Mouse (Mus musculus) forebrain, embryonic 12.5 days (tissue): ENCODE data around the gene Pxmp2. TPM values are rescaled to one million over a fixed set of nuclear protein-coding genes. Genes with fewer than 3 reads are reported as not detected.

ENCODE experiments used
- ATAC-seq: fragments of 200-750 bp; cut with Nextera tagmentation; 2 replicates; pipeline ENCODE4 v1.8.0; 2017; ENCODE audit warnings: moderate TSS enrichment; ENCODE audit not compliant: low FRiP score
- H3K27ac ChIP-seq: fragments of 300-500 bp; sonication (generic); 2 replicates; pipeline ENCODE4 v1.5.1; 2016; ENCODE audit warnings: mild to moderate bottlenecking
- H3K27me3 ChIP-seq: fragments of 300-500 bp; sonication (generic); 2 replicates; pipeline ENCODE4 v1.6.1; 2016; ENCODE audit warnings: mild to moderate bottlenecking
- H3K36me3 ChIP-seq: fragments of 300-500 bp; sonication (generic); replicated peaks from 2 replicates; pipeline ENCODE4 v1.6.1; 2016; ENCODE audit warnings: mild to moderate bottlenecking
- H3K4me1 ChIP-seq: fragments of 300-500 bp; sonication (generic); 2 replicates; pipeline ENCODE4 v1.6.1; 2016
- H3K4me2 ChIP-seq: fragments of 300-500 bp; sonication (generic); 2 replicates; pipeline ENCODE4 v1.6.1; 2016; ENCODE audit warnings: mild to moderate bottlenecking, moderate library complexity
- H3K4me3 ChIP-seq: fragments of 300-500 bp; sonication (generic); replicated peaks from 2 replicates; pipeline ENCODE4 v1.5.1; 2016; ENCODE audit warnings: mild to moderate bottlenecking
- H3K9ac ChIP-seq: fragments of 300-500 bp; sonication (generic); 2 replicates; pipeline ENCODE4 v1.6.1; 2016; ENCODE audit warnings: mild to moderate bottlenecking
- H3K9me3 ChIP-seq: fragments of 300-500 bp; sonication (generic); 2 replicates; pipeline ENCODE4 v1.6.1; 2016
- WGBS: fragments of 180-500 bp; shearing (Covaris S2); methylation state at CpG from one replicate; pipeline ENCODE4 v1.1.7; 2016; 5-methylcytosine and 5-hydroxymethylcytosine counted together
- polyA plus RNA-seq: library from polyadenylated mRNA; unstranded; fragments of >200 nt; fragmentation: Nextera tagmentation; extraction: Ambion mirVana; gene quantifications from 2 replicates; pipeline ENCODE4 v1.2.1, GENCODE M21; 2016

Gene Pxmp2
- 10.4 and 11.7 TPM in 2 replicates for polyA plus RNA-seq

DNA sequence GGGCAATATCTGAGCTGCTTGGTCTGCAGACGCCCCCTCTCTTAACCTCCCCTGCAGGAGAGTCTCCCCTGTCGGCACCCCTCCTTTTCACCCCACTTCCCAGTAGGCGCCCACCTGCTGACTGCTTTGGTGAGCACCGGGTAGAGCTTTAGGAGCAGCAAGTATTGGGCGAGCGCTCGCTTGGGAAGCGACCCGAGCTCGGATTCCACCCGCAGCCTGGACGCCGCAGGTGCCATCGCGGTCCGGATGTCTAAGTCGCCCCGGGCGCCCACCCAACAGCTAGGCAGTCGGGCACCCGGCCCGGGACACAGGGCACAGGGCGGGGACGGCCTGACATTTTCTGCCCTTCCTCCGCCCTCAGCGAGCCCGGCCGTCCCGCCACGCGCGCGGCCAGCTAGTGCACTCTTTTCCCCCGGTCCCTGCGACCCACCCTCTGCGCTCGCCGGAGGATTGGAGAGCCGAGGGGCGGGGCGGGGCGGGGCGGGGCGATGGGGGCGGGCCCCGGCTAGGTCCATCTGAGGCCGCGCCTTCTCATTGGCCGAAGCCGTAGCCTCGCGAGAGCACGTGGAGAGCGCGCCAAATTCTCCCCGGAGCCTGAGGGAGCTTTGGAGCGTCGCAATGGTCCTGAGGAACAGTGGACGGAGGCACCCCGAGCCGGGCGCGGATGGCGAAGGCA, at the start of gene Pxmp2, which contains the start of gene Pole:
Gene Pxmp2, minus strand, starts transcription at position 417 of the 676 bp plus-strand sequence.
Gene Pole, plus strand, starts transcription at position 537 of the 676 bp plus-strand sequence.
- H3K36me3 ChIP-seq, result peaks cover 18% of the 10 kb centered on the region
- ATAC-seq, result peak; percentile 98
- no peaks in the 10 kb centered on the region for H3K9me3 ChIP-seq
- 0% methylated on average over 63 of the region's 64 CpGs for WGBS
- H3K27me3 ChIP-seq, result peaks cover 20% of the 10 kb centered on the region
- peak within 1 kb of the TSS; percentile 81 for H3K4me3 ChIP-seq
- H3K4me2 ChIP-seq, result peak within 1 kb of the TSS; percentile 92
- peak within 1 kb of the TSS; percentile 56; the same call in 1 of the 2 replicates for H3K27ac ChIP-seq
- peak within 1 kb of the TSS; percentile 80 for H3K9ac ChIP-seq
- peaks cover 18% of the 10 kb centered on the region for H3K4me1 ChIP-seq

DNA sequence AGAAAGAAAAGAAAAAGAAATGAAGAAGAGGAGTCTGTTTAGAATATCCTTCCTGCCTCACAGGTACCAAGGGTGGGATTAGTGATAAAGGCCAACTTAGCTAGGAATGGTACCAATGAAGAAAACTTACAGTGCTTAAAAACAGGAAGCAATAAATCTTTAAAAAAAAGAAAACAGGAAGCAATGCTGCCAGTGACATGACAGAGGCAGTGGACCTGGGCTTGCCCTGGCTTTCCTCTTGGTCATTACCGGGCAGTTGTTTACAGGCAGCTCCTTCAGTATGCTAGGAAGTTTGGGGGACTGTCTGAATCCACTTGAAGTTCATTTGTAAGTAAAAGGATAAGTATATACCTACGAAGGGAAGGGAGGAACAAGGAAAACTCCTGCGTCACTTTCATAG, 44.5 kb upstream of the Pxmp2 start:
- Histone ChIP-seq H3K9ac (no peak overlapping the region), H3K4me3 (no peak overlapping the region), H3K4me1 (no peaks in the 10 kb centered on the region), H3K36me3 (peaks cover 91% of the 10 kb centered on the region), H3K27me3 (no peaks in the 10 kb centered on the region), H3K9me3 (no peaks in the 10 kb centered on the region), H3K4me2 (no peak overlapping the region), H3K27ac (no peak overlapping the region)
- no peak for ATAC-seq
- WGBS, result 91% methylated on average over 3 of the region's 3 CpGs

DNA sequence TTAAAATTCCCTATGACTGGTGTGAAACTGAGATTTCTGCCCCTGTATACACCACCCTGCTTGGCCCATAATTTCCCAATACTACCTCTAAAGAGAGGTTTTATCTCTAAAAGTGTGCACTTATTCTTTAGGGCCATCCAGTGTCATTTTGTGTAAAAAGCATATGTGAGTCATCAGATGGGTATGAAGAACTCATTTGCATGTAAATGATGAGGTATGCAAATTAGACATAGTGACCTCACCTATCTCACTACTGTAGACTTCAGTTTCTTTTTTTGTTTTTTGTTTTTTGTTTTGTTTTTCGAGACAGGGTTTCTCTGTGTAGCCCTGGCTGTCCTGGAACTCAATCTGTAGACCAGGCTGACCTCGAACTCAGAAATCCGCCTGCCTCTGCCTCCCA, 27.1 kb upstream of the Pxmp2 start:
- Histone ChIP-seq H3K9me3 (no peaks in the 10 kb centered on the region), H3K27me3 (no peaks in the 10 kb centered on the region), H3K36me3 (peaks cover 74% of the 10 kb centered on the region), H3K4me3 (no peak overlapping the region), H3K4me2 (no peak overlapping the region), H3K4me1 (no peaks in the 10 kb centered on the region), H3K9ac (no peak overlapping the region), H3K27ac (no peak overlapping the region)
- no peak for ATAC-seq
- WGBS, result 81% methylated on average over 3 of the region's 3 CpGs

DNA sequence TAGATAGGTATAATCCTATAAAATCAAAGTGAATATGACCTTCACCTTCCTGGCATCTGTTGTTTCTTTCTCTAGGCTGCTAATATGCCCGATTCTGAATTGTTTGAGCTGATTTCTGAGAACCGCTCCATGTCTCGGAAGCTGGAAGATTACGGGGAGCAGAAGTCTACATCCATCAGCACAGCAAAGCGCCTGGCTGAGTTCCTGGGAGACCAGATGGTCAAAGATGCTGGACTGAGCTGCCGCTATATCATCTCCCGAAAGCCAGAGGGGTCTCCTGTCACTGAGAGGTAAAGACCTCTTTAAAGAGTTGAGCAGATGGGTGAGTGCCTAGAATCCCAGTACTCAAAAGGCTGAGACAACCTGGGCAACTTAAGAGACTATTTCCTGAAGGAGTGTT, 22.9 kb upstream of the Pxmp2 start:
- Histone ChIP-seq H3K27me3 (no peaks in the 10 kb centered on the region), H3K4me2 (no peak overlapping the region), H3K4me1 (no peaks in the 10 kb centered on the region), H3K36me3 (peaks cover 89% of the 10 kb centered on the region), H3K9me3 (no peaks in the 10 kb centered on the region), H3K4me3 (no peak overlapping the region), H3K9ac (no peak overlapping the region), H3K27ac (no peak overlapping the region)
- WGBS, result 93% methylated on average over 7 of the region's 7 CpGs
- ATAC-seq, result no peak

DNA sequence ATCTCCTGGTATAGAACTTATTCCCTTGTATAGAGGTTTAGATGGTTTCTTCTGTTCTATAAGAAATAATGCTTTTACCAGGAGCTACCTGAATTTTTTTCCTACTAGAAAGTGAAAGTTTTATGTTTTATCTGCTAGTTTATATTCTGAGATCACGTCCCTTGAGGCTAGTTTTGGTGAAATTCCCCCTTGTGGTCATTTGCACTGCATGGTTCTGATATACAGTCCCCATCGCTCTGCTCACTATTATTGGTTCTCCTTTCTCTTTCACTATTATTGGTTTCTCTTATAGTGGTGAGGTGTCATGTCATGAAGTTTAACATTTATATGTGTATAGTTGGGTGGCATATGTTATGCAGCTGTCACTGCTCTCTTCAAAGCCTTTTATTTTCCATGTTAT, 14.6 kb upstream of the Pxmp2 start:
- Histone ChIP-seq H3K4me3 (no peak overlapping the region), H3K4me1 (no peaks in the 10 kb centered on the region), H3K9me3 (no peaks in the 10 kb centered on the region), H3K27ac (no peak overlapping the region), H3K36me3 (peaks cover 86% of the 10 kb centered on the region), H3K9ac (no peak overlapping the region), H3K4me2 (no peak overlapping the region), H3K27me3 (no peaks in the 10 kb centered on the region)
- ATAC-seq, result no peak
- WGBS, result 91% methylated on average over 2 of the region's 2 CpGs

DNA sequence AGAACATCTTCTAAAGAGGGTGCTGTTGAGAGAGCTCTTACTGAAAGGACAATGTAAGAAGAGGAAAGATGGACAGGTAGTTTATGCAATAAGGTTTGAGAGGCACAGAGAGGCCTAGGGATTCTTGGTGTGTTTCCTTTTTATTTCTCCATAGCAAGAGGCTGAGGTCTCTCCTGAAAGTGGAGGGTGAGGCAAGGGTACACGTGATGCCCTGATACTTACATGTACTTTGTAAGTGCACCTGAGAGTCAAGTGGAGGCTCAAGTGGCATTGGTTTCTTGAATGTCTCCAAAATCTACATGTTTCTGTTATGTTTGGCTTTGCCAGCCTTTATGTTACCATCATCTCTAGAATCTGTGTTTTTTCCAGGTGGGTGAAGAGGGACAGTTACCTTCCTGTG, 10.7 kb upstream of the Pxmp2 start:
- no peak overlapping the region for H3K9ac ChIP-seq
- H3K9me3 ChIP-seq, result no peaks in the 10 kb centered on the region
- WGBS, result 87% methylated on average over 1 of the region's 1 CpGs
- no peak overlapping the region for H3K4me2 ChIP-seq
- H3K4me3 ChIP-seq, result no peak overlapping the region
- no peak for ATAC-seq
- no peaks in the 10 kb centered on the region for H3K27me3 ChIP-seq
- no peak overlapping the region for H3K27ac ChIP-seq
- no peaks in the 10 kb centered on the region for H3K4me1 ChIP-seq
- H3K36me3 ChIP-seq, result peaks cover 82% of the 10 kb centered on the region

DNA sequence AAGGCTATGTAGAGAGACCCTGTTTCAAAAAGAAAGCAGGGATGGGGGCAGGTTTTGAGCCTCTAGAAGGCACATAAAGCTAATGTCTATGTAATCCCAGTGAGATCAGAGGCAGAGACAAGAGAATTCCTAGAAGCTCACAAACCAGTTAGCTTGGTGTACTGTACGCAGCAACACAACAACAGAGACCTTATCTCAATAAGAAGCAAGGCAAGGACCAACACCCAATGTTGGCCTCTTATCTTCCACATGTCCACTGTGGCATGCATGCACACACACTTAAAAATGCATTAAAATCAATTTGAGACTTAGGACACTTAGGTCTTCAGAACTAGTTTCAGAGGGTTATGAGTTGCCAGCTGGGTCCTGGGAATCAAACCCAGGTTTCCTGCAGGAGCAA, 5.7 kb upstream of the Pxmp2 start:
- no peak overlapping the region for H3K4me2 ChIP-seq
- no peak overlapping the region for H3K9ac ChIP-seq
- no peaks in the 10 kb centered on the region for H3K9me3 ChIP-seq
- 97% methylated on average over 1 of the region's 1 CpGs for WGBS
- no peak overlapping the region for H3K27ac ChIP-seq
- ATAC-seq, result no peak
- peaks cover 67% of the 10 kb centered on the region for H3K36me3 ChIP-seq
- H3K27me3 ChIP-seq, result no peaks in the 10 kb centered on the region
- no peak overlapping the region for H3K4me3 ChIP-seq
- peaks cover 10% of the 10 kb centered on the region for H3K4me1 ChIP-seq

DNA sequence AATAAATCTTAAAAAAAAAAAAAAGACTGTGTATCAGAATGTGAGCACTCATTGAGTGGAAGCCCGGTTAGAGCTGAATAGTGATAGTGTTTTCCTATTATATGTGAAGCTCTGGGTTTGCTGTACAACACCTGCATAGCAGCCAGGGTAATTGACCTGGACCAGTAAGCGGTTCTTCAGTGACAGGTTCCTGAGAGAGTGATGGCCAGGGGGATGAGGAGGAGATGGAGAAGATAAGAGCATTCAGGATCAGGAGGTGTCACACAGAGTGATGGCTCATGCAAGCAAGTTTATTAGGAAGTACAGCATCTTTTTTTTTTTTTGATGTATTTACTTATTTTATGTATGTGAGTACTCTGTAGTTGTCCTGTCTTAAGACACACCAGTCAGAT, 1.1 kb upstream of the Pxmp2 start:
- Histone ChIP-seq H3K9ac (peak overlapping the region; percentile 80), H3K4me1 (peaks cover 18% of the 10 kb centered on the region), H3K36me3 (peaks cover 28% of the 10 kb centered on the region), H3K9me3 (no peaks in the 10 kb centered on the region), H3K27me3 (peaks cover 20% of the 10 kb centered on the region), H3K27ac (no peak overlapping the region), H3K4me2 (peak overlapping the region; percentile 92), H3K4me3 (peak overlapping the region; percentile 81)
- ATAC-seq, result no peak
- WGBS, result 74% methylated on average over 2 of the region's 2 CpGs

DNA sequence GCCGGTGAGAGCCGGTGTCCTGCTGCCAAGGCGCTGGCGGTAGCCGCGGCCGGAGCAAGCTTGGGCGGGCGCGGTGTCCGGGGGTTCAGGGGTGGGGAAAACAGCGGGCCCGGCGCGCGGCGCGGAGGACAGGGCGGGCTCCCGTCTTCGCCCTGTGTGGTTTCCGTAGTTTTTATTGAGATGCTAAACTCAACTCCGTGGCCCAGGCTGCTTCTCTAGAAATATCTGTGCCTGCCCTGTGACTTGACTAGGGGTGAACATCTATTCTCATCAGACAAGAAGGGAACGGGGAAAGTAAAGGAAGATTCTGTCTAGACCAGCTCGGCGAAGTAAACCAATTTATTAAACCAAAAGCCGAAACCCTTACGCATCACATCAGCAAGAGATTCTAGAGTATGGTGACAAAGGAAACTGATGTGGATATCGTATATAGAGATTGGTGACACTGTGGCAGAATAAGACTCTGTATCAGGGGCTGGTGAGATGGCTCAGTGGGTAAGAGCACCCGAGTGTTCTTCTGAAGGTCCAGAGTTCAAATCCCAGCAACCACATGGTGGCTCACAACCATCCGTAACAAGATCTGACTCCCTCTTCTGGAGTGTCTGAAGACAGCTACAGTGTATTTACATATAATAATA, 579 bp upstream of the Pxmp2 start:
- ATAC-seq, result peak; percentile 76
- peaks cover 18% of the 10 kb centered on the region for H3K4me1 ChIP-seq
- WGBS, result 2% methylated on average over 31 of the region's 31 CpGs
- peak overlapping the region; percentile 81 for H3K4me3 ChIP-seq
- no peaks in the 10 kb centered on the region for H3K9me3 ChIP-seq
- H3K27me3 ChIP-seq, result peaks cover 20% of the 10 kb centered on the region
- peak overlapping the region; percentile 56; the same call in 1 of the 2 replicates for H3K27ac ChIP-seq
- peaks cover 23% of the 10 kb centered on the region for H3K36me3 ChIP-seq
- peak overlapping the region; percentile 80 for H3K9ac ChIP-seq
- H3K4me2 ChIP-seq, result peak overlapping the region; percentile 92

DNA sequence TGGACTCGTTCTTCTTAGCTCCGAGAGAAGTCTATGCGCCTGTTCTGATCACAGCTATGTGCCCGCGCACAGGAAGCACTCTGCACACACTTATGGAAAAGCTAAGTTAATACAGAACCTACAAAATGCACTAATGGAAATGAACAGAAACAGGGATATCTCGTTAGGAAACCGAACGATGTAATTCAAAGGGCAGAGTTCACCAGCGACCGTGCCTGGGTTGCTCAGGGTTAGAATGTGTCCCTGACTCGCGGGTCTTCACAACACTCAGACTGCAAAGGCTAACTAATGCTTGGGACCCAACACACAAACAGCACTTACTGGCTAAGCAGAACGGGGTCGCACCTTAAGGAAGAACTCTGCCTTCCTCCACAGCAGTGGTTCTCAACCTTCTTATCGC, 830 bp downstream of the Pxmp2 start:
- Histone ChIP-seq H3K27ac (no peak overlapping the region), H3K9me3 (no peaks in the 10 kb centered on the region), H3K4me2 (peak overlapping the region; percentile 92), H3K4me3 (peak overlapping the region; percentile 81), H3K9ac (peak overlapping the region; percentile 80; the same call in 1 of the 2 replicates), H3K4me1 (peaks cover 18% of the 10 kb centered on the region), H3K36me3 (peaks cover 12% of the 10 kb centered on the region), H3K27me3 (peaks cover 20% of the 10 kb centered on the region)
- no peak for ATAC-seq
- 11% methylated on average over 15 of the region's 15 CpGs for WGBS

DNA sequence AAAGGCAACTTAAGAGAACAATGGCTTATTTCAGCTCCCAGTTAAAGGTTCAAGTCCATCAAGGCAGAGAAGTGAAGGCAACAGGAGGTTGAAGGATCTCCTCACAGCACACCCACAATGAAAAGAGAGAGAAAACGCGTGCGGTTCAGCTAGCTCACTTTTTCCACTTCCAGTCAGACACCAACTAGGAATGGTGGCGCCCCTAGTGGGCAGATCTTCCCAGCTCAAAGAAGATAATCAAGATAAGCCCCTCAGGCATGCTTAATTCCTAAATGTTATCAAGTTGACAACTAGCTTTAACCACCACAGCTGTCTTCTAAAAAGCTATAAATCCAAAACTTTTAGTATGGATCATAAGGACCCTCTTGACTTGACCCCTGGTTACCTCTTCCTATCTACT, 1.4 kb downstream of the Pxmp2 start:
- H3K4me3 ChIP-seq, result no peak overlapping the region
- H3K27ac ChIP-seq, result no peak overlapping the region
- no peaks in the 10 kb centered on the region for H3K9me3 ChIP-seq
- WGBS, result 9% methylated on average over 4 of the region's 4 CpGs
- H3K4me1 ChIP-seq, result peaks cover 18% of the 10 kb centered on the region
- H3K27me3 ChIP-seq, result peaks cover 20% of the 10 kb centered on the region
- peaks cover 5% of the 10 kb centered on the region for H3K36me3 ChIP-seq
- H3K9ac ChIP-seq, result no peak overlapping the region
- ATAC-seq, result no peak
- H3K4me2 ChIP-seq, result no peak overlapping the region; the same call in 1 of the 2 replicates

DNA sequence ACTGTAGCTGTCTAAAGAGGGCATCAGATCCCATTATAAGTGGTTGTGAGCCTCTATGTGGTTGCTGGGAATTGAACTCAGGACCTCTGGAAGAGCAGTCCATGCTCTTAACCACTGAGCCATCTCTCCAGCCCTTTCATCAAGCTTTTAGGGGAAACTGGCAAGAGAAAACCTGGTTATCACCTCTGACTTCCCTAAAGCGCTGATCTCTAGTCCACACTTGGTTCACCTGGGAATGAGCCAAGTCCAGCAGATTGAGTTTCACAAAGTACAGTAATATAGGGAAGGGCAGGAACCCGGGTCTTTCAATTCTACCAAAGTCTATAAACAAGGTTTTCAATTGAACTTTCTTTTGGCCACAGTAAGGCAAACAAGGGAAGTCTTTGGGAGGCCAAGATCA, 4.0 kb downstream of the Pxmp2 start:
- Histone ChIP-seq H3K4me1 (peaks cover 10% of the 10 kb centered on the region), H3K4me2 (no peak overlapping the region), H3K4me3 (no peak overlapping the region), H3K27ac (no peak overlapping the region), H3K9ac (no peak overlapping the region), H3K27me3 (peaks cover 20% of the 10 kb centered on the region), H3K36me3 (no peaks in the 10 kb centered on the region), H3K9me3 (no peaks in the 10 kb centered on the region)
- WGBS, result 84% methylated on average over 2 of the region's 2 CpGs
- ATAC-seq, result no peak

DNA sequence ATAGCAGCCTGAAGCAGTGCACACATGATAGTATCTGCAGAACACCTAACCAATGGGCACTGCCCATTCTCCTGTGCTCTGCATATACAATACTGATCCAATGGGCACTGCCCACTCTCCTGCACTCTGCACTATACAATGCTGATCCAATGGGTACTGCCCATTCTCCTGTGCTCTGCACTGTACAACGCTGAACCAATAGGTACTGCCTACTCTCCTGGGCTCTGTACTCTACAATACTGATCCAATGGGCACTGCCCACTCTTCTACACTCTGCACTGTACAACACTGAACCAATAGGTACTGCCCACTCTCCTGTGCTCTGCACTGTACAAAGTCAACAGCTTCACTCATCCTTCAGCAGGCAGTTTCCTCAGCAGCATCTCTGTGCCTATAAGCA, 9.1 kb downstream of the Pxmp2 start:
- Histone ChIP-seq H3K9ac (no peak overlapping the region), H3K4me1 (no peaks in the 10 kb centered on the region), H3K36me3 (no peaks in the 10 kb centered on the region), H3K4me2 (no peak overlapping the region), H3K27ac (no peak overlapping the region), H3K27me3 (no peaks in the 10 kb centered on the region), H3K4me3 (no peak overlapping the region), H3K9me3 (no peaks in the 10 kb centered on the region)
- 91% methylated on average over 1 of the region's 1 CpGs for WGBS
- no peak for ATAC-seq
